Mouse (Mus musculus): ENCODE measurements around the gene Ipo13.

The Ipo13 gene

DNA sequence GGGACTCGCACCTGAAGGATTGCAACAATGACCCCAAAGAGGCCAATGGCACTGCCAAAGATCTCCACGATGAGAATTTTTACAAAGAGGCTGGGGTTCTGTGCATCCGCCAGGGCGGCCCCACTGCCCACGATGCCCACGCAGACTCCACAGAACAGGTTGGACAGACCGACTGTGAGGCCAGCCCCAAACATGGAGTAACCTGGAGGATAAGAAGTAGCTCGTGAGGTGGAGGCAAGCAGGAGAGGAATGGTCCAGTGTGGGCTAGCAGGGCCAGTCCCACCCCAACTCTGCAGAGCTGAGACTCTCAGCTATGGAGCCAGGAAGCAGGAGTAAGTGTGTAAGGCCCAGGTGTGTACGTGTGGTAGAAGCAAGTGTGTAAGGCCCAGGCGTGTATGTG is 29.7 kb downstream of the Ipo13 start:
- no peak for DNase-seq (ENCODE audit: low read depth in 2 of 2, low spot score in 2 of 2)

GRCm38 (mm10) chr4:117884146-117884545 is 30.7 kb downstream of the Ipo13 start:
- DNase-seq (ENCODE audit: low read depth in 2 of 2, low spot score in 2 of 2): no peak

GRCm38 (mm10) chr4:117882701-117883691 is 31.8 kb downstream of the Ipo13 start, which contains the start of gene B4galt2:
B4galt2 (minus strand) TSS chr4:117883487.
- no peak for DNase-seq (ENCODE audit: low read depth in 2 of 2, low spot score in 2 of 2)

DNA sequence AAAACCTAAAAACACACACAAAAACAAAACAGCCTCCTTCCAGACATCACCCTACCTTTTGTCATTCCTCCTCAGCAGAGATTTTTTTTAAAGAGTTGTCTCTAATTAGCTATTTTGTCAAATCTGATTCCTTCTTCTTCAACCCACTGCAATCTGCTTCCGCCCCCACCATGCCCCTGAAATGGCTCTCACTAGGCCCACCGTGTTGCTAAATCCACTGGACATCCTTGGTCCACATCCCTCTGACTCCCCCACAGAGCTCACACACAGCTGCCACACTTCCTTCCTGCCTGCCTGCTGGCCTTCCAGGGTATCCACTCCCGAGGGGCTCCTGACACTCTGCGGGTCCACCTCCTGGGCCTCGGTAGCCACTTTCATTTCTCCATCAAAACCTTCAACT is 36.1 kb downstream of the Ipo13 start:
- no peak for DNase-seq (ENCODE audit: low read depth in 2 of 2, low spot score in 2 of 2)

- peak in 1 of 2 experiments; percentile 34 for DNase-seq (ENCODE audit: low read depth in 2 of 2, low spot score in 2 of 2)
Observed at GRCm38 (mm10) chr4:117878301-117878700, 36.5 kb downstream of the Ipo13 start.

- DNase-seq (ENCODE audit: low read depth in 2 of 2, low spot score in 2 of 2): no peak
Observed at GRCm38 (mm10) chr4:117873615-117874014, 41.2 kb downstream of the Ipo13 start.

- DNase-seq (ENCODE audit: low read depth in 2 of 2, low spot score in 2 of 2): no peak
Observed at GRCm38 (mm10) chr4:117872471-117872886, 42.3 kb downstream of the Ipo13 start, which contains the start of gene Ccdc24. Ccdc24 (minus strand) TSS chr4:117872557.

GRCm38 (mm10) chr4:117871787-117872186 is 43.0 kb downstream of the Ipo13 start:
- DNase-seq (ENCODE audit: low read depth in 2 of 2, low spot score in 2 of 2): no peak

GRCm38 (mm10) chr4:117870437-117870836 is 44.4 kb downstream of the Ipo13 start:
- DNase-seq (ENCODE audit: low read depth in 2 of 2, low spot score in 2 of 2): no peak

DNA sequence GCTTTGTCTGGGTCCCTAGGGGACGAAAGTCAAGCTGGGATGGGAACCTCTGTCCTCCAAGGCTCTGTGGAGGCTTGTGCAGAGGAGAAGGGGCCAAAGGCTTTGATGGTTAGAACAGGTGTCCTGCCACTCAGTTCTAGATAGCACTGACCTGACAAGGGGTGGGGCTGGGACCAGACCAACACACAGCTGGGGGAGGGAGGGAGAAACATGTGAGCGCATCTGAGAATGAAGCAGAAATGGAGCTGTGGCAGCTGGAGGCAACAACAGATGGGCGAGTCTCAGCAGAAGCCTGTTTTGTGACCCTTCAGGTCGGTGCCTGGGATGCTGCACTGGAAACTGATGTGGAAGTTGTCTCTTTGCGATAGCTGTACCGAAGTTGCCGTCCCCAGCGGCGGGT is 45.5 kb downstream of the Ipo13 start:
- no peak for DNase-seq (ENCODE audit: low read depth in 2 of 2, low spot score in 2 of 2)

DNA sequence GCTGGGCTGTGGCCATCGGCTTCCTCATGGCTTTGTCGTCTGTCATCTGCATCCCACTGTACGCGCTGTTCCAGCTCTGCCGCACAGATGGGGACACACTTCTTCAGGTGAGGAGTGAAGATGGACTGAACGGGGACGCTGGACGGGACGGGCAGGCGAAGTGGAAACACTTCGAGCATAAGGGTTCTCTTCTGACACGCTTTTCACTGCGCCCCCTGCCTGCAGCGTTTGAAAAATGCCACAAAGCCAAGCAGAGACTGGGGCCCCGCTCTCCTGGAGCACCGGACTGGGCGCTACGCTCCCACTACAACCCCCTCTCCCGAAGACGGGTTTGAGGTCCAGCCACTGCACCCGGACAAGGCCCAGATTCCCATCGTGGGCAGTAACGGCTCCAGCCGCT is 47.0 kb downstream of the Ipo13 start:
- peak in 1 of 2 experiments; percentile 46 for DNase-seq (ENCODE audit: low read depth in 2 of 2, low spot score in 2 of 2)

GRCm38 (mm10) chr4:117867000-117867399 is 47.8 kb downstream of the Ipo13 start:
- no peak for DNase-seq (ENCODE audit: low read depth in 2 of 2, low spot score in 2 of 2)

- no peak for DNase-seq (ENCODE audit: low read depth in 2 of 2, low spot score in 2 of 2)
Observed at GRCm38 (mm10) chr4:117866083-117866482, 48.7 kb downstream of the Ipo13 start.

GRCm38 (mm10) chr4:117862823-117863222 is 52.0 kb downstream of the Ipo13 start:
- DNase-seq (ENCODE audit: low read depth in 2 of 2, low spot score in 2 of 2): no peak

- DNase-seq (ENCODE audit: low read depth in 2 of 2, low spot score in 2 of 2): no peak
Observed at GRCm38 (mm10) chr4:117860570-117860969, 54.2 kb downstream of the Ipo13 start.

DNA sequence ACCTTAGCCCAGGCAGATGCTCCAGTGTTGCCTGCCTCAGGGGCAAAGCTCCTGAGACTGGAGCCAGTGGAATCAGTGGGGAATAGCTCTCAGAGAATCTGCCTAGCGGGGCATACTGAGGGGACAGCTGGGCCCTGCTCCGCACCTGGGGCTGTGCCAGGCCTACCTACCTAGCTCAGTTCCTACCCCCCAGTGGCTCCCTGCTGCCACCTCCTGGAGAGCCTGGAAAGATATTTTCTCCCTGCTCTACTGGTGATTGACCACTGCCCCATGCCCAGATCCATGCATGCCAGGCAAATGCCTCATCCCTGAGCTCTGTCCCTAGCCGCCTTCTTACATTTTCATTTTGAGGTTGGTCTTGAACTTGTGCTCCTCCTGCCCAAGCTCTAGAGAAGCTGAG is 56.0 kb downstream of the Ipo13 start:
- no peak for DNase-seq (ENCODE audit: low read depth in 2 of 2, low spot score in 2 of 2)

DNA sequence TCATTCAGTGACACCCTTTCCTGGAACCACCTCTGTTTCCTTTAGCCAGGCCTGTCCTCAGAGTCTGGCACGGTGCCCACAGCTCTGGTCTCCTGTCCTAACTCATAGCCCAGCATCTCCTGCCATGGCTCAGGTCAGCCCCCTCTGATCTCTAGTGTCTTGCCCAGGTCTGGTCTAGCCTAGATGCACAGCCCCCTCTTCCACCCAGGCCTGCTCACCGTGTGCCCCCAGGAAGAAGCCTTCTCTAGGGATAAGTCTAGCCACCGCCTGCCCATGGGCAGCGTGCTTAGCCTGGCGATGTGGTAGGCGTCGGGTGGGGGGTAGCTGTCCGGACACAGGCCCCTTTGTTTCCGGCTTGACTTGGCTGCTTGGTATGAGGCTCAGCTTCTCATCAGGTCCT is 59.7 kb downstream of the Ipo13 start:
- DNase-seq (ENCODE audit: low read depth in 2 of 2, low spot score in 2 of 2): no peak

- no peak for DNase-seq (ENCODE audit: low read depth in 2 of 2, low spot score in 2 of 2)
Observed at GRCm38 (mm10) chr4:117852152-117852868, 62.5 kb downstream of the Ipo13 start.

GRCm38 (mm10) chr4:117850871-117851270 is 63.9 kb downstream of the Ipo13 start:
- no peak for DNase-seq (ENCODE audit: low read depth in 2 of 2, low spot score in 2 of 2)

GRCm38 (mm10) chr4:117850176-117850575 is 64.6 kb downstream of the Ipo13 start:
- no peak for DNase-seq (ENCODE audit: low read depth in 2 of 2, low spot score in 2 of 2)

- no peak for DNase-seq (ENCODE audit: low read depth in 2 of 2, low spot score in 2 of 2)
Observed at GRCm38 (mm10) chr4:117849506-117849905, 65.3 kb downstream of the Ipo13 start.

GRCm38 (mm10) chr4:117849063-117849462 is 65.7 kb downstream of the Ipo13 start:
- no peak for DNase-seq (ENCODE audit: low read depth in 2 of 2, low spot score in 2 of 2)
